Mouse (Mus musculus): ENCODE measurements at regions not wholly inside any gene's neighbourhood (a gene's known extent, or its start where the extent isn't known, plus 50 kb on each side); places are given as distances from the start of the nearest gene placed in this dataset.

DNA sequence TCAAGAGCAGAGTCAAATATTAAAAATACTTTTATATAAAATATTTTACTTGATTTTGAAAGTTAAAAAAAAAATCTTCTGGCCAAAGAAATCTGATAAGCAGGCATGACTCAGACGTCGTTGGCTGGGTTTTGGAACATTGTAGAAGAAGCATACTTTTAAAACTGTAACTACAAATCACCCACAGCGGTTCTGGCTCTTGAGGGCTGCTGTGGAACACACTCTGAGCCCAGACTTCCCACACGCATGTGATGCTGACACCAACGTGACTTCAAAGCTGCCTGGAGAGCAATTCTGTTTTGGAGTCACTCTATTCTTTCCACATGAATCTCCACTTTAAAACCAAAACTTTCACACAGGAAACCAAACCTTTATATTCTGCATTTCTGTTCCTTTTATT, 1649.2 kb downstream of the Efnb2 start:
- TF ChIP-seq CTCF (IDR thresholded peaks at IDR 0.05; ENCODE audit: insufficient read depth, low read length) (no peak), POLR2A (IDR thresholded peaks at IDR 0.05; ENCODE audit: borderline replicate concordance, extremely low read depth, low read depth, low read length) (no peak)
